Comparison of ENCODE assay signal across 15 mouse cellular contexts in the genomic region with DNA sequence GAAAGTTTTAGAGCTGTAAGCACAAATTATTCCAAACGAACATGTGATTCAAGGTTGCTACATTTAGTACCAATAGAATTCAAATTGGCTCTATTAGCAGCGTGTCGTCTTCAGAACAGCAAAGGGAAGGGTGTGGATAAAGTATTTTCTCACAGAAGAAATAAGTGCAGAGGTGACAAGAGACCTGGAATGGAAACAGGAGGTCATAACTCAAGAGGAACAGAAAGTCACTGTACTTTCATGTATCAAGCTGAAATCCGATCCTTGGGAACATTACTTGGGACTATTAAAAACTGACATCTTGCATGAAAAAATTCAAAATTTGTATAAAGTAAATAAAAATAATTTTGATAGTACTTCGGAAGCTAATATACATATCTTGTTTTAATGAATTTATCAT.
"Had no signal": no experiment of that assay in that cellular context is flagged by ENCODE, and none has a peak within 500 bp of the region (broad histone marks: within the 10 kb centered on the region; RNA-seq: fewer than 3 reads in every experiment).

No protein-coding gene starts in this region.

- DNase-seq: retina, postnatal 1 day; right cerebral cortex, adult 18-20 months; right cerebral cortex, postnatal 14 days; right cerebral cortex, postnatal 25 days; right cerebral cortex, postnatal 4 days; spleen, adult 18-20 months; thymus, adult 18-20 months; thymus, adult 2 months; thymus, postnatal 14 days; thymus, postnatal 25 days; thymus, postnatal 36 days; thymus, postnatal 4 days had no signal

- H3K9me3 ChIP-seq: neural tube, embryonic 15.5 days; stomach, embryonic 15.5 days had no signal

- H3K4me2 ChIP-seq: neural tube, embryonic 15.5 days; stomach, embryonic 15.5 days had no signal

- H3K9ac ChIP-seq: neural tube, embryonic 15.5 days; stomach, embryonic 15.5 days had no signal

- H3K4me3 ChIP-seq: neural tube, embryonic 15.5 days; stomach, embryonic 15.5 days had no signal

- H3K27ac ChIP-seq: neural tube, embryonic 15.5 days; stomach, embryonic 15.5 days; stomach, postnatal 0 days had no signal

- H3K4me1 ChIP-seq: neural tube, embryonic 15.5 days; stomach, embryonic 15.5 days had no signal

- H3K36me3 ChIP-seq: neural tube, embryonic 15.5 days; stomach, embryonic 15.5 days had no signal

- H3K27me3 ChIP-seq: neural tube, embryonic 15.5 days; stomach, embryonic 15.5 days had no signal
